Mouse (Mus musculus): ENCODE measurements around the gene Svop. TPM values are rescaled to one million over a fixed set of nuclear protein-coding genes. Genes with fewer than 3 reads are reported as not detected.
A peak's percentile ranks its signal among the peaks of the same experiment; 100 is the strongest.

The Svop gene
- polyA plus RNA-seq, 1 experiment from 2014 or later = 1.4 TPM

DNA sequence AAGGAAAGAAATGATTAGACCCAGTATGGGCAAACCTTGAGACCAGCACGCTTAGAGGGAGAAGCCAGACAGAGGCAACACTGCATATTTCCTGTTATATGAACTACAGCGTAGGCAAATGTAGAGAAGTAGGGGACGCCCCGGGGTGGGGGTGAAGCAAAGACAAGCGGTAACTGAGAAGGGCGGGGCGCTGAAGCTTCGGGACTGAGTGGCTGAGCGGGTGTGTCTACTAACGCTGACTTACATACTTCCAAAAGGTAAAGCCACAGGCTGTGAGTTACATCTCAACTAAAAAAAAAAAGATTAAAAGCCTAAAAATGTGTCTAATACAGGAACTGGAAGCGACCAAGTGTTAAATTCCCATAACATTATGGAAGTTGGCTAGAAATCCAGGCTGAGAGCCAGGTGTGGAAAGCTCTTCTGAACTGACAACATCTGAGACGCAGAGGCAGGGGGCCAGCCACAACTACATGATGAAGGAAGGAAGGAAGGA is 99.0 kb downstream of the Svop start:
- 7% methylated on average over 12 of the region's 12 CpGs for whole genome bisulfite sequencing
- H3K27ac ChIP-seq (ENCODE audit: low read depth, low read length) = peak overlapping the region; percentile 88
- peak overlapping the region; percentile 76 for H3K4me3 ChIP-seq (ENCODE audit: low read depth, low read length)
- H3K27me3 ChIP-seq (replicated peaks; ENCODE audit: control insufficient read depth, insufficient read depth, low read length) = no peaks in the 10 kb centered on the region
- H3K9me3 ChIP-seq (ENCODE audit: control insufficient read depth) = no peaks in the 10 kb centered on the region
- peak overlapping the region; percentile 91 for H3K4me2 ChIP-seq (replicated peaks; ENCODE audit: low read depth)
- no peak for ATAC-seq
- H3K9ac ChIP-seq (ENCODE audit: low read depth, low read length) = no peak overlapping the region
- no peaks in the 10 kb centered on the region for H3K4me1 ChIP-seq (replicated peaks; ENCODE audit: control insufficient read depth, insufficient read depth, low read length)
- TF ChIP-seq CTCF (IDR thresholded peaks at IDR 0.05; ENCODE audit: low read depth) = no peak
- H3K36me3 ChIP-seq (ENCODE audit: control insufficient read depth, insufficient read depth) = 0 out of 2 replicates have a peak, but pooled peaks cover 4% of the 10 kb centered on the region

DNA sequence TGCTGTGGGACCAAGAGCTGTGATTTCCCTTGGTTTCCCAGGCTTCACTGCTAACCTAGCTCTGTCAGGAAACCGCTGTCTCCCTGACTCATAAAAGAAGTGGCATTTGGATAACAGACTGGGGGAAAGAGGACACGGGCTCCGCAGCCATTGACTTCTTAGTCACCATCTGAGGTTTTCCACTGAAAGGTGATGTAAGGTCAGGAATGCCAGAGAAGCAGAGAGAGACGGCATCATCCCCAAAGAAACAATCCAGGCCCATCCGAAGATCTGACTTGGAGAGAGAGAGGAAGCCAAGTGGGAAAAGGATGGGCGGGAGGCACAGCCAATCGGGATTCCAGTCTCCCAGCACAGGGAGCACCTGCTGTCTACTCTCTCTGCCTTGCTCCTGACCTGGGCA is 100.2 kb downstream of the Svop start:
- no peaks in the 10 kb centered on the region for H3K27me3 ChIP-seq (replicated peaks; ENCODE audit: control insufficient read depth, insufficient read depth, low read length)
- H3K4me2 ChIP-seq (replicated peaks; ENCODE audit: low read depth) = no peak overlapping the region
- no peak overlapping the region for H3K27ac ChIP-seq (ENCODE audit: low read depth, low read length)
- no peak for TF ChIP-seq CTCF (IDR thresholded peaks at IDR 0.05; ENCODE audit: low read depth)
- no peaks in the 10 kb centered on the region for H3K9me3 ChIP-seq (ENCODE audit: control insufficient read depth)
- no peak overlapping the region for H3K9ac ChIP-seq (ENCODE audit: low read depth, low read length)
- no peak overlapping the region for H3K4me3 ChIP-seq (ENCODE audit: low read depth, low read length)
- WGBS = 73% methylated on average over 7 of the region's 7 CpGs
- no peak for ATAC-seq
- 0 out of 2 replicates have a peak, but pooled peaks cover 4% of the 10 kb centered on the region for H3K36me3 ChIP-seq (ENCODE audit: control insufficient read depth, insufficient read depth)
- peaks cover 6% of the 10 kb centered on the region for H3K4me1 ChIP-seq (replicated peaks; ENCODE audit: control insufficient read depth, insufficient read depth, low read length)

DNA sequence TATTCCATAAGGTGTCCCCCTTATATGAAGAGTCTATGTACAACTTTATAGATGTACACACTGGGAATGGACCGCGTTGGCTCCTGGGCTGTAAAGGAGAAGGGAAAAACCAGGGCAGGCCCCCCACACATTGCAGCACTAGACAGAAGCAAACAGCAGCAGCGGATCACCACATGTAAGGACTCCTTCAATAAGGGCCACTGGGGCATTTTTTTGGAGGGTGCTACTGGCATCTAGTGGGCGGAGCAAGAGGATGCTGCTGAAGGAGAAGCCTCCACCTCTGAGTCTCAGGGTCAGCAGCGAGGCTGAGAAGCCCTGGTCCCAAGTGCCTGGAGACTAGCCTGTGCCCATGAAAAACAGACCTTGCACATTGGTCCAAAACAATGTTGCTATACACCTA is 100.8 kb downstream of the Svop start:
- Histone ChIP-seq H3K4me1 (replicated peaks; ENCODE audit: control insufficient read depth, insufficient read depth, low read length) (peaks cover 9% of the 10 kb centered on the region), H3K4me3 (ENCODE audit: low read depth, low read length) (no peak overlapping the region), H3K9ac (ENCODE audit: low read depth, low read length) (0 out of 2 replicates have a peak overlapping the region, but pooled peaks have one; percentile 17), H3K4me2 (replicated peaks; ENCODE audit: low read depth) (no peak overlapping the region), H3K36me3 (ENCODE audit: control insufficient read depth, insufficient read depth) (0 out of 2 replicates have a peak, but pooled peaks cover 4% of the 10 kb centered on the region), H3K27me3 (replicated peaks; ENCODE audit: control insufficient read depth, insufficient read depth, low read length) (no peaks in the 10 kb centered on the region), H3K27ac (ENCODE audit: low read depth, low read length) (no peak overlapping the region), H3K9me3 (ENCODE audit: control insufficient read depth) (no peaks in the 10 kb centered on the region)
- no peak for TF ChIP-seq CTCF (IDR thresholded peaks at IDR 0.05; ENCODE audit: low read depth)
- 92% methylated on average over 5 of the region's 5 CpGs for WGBS
- ATAC-seq = no peak

DNA sequence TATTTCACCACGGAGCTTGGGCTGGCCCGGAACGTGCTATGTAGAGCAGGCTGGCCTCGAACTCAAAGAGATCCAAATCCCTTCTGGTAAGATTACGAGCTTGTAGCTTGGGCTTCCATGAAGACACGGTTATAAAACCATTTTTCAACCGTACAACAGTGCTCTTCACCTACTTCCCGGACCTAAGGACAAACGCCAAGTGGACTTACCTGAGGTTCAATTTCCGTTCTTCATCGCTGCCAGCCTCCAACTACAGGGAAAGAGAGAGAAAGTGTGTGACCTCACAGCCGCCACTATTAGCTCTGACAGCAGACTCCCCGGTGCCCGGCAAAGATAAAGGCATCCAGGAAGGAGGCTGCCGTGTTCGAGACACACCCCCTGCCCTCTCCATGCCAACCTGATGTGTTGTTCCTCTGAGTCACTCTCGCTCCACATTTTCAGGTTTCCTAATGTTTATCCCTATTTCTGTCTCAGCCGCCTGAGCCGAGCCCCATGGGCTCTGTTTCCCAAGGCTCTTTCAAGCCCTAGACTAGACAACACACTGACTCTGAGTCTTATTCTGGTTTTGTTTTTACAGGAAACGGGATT is 101.8 kb downstream of the Svop start:
- Histone ChIP-seq H3K4me3 (ENCODE audit: low read depth, low read length) (no peak overlapping the region), H3K9ac (ENCODE audit: low read depth, low read length) (no peak overlapping the region), H3K9me3 (ENCODE audit: control insufficient read depth) (no peaks in the 10 kb centered on the region), H3K27me3 (replicated peaks; ENCODE audit: control insufficient read depth, insufficient read depth, low read length) (no peaks in the 10 kb centered on the region), H3K4me1 (replicated peaks; ENCODE audit: control insufficient read depth, insufficient read depth, low read length) (peaks cover 9% of the 10 kb centered on the region), H3K27ac (ENCODE audit: low read depth, low read length) (no peak overlapping the region), H3K4me2 (replicated peaks; ENCODE audit: low read depth) (no peak overlapping the region), H3K36me3 (ENCODE audit: control insufficient read depth, insufficient read depth) (0 out of 2 replicates have a peak, but pooled peaks cover 4% of the 10 kb centered on the region)
- WGBS = 74% methylated on average over 20 of the region's 20 CpGs
- ATAC-seq = no peak
- TF ChIP-seq CTCF (IDR thresholded peaks at IDR 0.05; ENCODE audit: low read depth) = no peak

DNA sequence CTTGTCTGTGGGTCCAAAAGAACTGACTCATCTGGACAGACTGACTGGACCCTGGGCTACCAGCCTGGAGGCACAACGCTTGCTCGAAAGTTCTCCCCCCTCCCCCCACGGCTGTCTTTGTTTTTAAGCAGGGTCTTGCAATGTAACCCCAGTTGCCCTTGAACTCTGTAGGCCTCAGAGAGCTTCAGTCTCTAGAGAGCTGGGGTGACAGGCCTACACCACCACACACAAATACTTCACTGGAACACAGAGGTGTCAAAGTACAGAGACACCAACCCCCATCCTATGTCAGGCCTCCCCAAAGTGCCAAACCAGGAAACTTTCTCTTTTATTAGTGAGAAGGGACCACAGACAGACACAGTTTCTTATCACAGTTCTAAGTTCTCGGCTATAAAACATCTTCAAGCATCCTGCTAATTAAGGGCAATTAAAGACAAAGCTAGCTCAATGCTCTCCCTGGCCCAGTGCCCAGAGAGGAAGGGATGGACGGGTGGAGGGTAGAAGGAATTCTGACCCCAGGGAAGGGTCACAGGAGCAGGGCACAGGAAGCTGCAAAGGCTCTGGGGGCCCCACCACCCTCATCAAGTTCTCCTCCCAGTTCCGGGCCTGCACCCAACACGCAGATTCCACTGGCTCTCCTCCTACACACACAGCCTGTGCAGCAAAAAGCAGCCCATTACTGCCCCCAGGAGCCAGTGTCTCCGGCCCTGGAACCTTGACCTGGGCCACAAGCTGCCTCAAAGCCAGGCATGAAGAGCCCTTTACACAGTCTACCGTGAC is 105.0 kb downstream of the Svop start:
- Histone ChIP-seq H3K27ac (ENCODE audit: low read depth, low read length) (peak overlapping the region; percentile 15; the same call in 1 of the 2 replicates), H3K9ac (ENCODE audit: low read depth, low read length) (no peak overlapping the region), H3K4me3 (ENCODE audit: low read depth, low read length) (no peak overlapping the region), H3K4me1 (replicated peaks; ENCODE audit: control insufficient read depth, insufficient read depth, low read length) (peaks cover 10% of the 10 kb centered on the region), H3K9me3 (ENCODE audit: control insufficient read depth) (no peaks in the 10 kb centered on the region), H3K36me3 (ENCODE audit: control insufficient read depth, insufficient read depth) (peaks cover 14% of the 10 kb centered on the region; the same call in 1 of the 2 replicates), H3K4me2 (replicated peaks; ENCODE audit: low read depth) (peak overlapping the region; percentile 21; the same call in 1 of the 2 replicates), H3K27me3 (replicated peaks; ENCODE audit: control insufficient read depth, insufficient read depth, low read length) (no peaks in the 10 kb centered on the region)
- WGBS = 29% methylated on average over 9 of the region's 9 CpGs
- ATAC-seq = peak; percentile 75
- TF ChIP-seq CTCF (IDR thresholded peaks at IDR 0.05; ENCODE audit: low read depth) = peak; percentile 41

DNA sequence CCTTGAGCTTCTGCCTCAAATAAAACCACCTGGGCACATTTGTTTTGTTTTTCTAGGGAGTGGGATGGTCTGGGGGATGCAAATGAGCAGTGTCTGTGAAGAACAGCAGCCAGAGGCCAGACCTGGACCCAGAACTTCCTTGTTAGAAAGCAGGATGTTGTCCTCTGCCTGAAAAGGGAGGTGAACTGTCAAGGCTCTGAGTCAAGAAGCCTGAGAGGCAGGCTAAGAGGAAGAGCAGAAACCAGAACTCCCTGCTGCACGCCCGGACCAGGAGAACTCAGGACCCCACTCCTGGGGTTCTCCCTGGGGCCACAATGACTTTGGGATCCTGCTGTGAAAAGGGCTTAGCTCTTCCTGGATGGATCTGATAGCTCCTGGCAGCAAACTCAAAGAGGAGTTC is 105.6 kb downstream of the Svop start:
- no peak for ATAC-seq
- WGBS = 41% methylated on average over 2 of the region's 2 CpGs
- Histone ChIP-seq H3K36me3 (ENCODE audit: control insufficient read depth, insufficient read depth) (peaks cover 14% of the 10 kb centered on the region; the same call in 1 of the 2 replicates), H3K4me2 (replicated peaks; ENCODE audit: low read depth) (no peak overlapping the region), H3K4me1 (replicated peaks; ENCODE audit: control insufficient read depth, insufficient read depth, low read length) (peaks cover 13% of the 10 kb centered on the region), H3K27me3 (replicated peaks; ENCODE audit: control insufficient read depth, insufficient read depth, low read length) (no peaks in the 10 kb centered on the region), H3K4me3 (ENCODE audit: low read depth, low read length) (no peak overlapping the region), H3K27ac (ENCODE audit: low read depth, low read length) (peak overlapping the region; percentile 15; the same call in 1 of the 2 replicates), H3K9me3 (ENCODE audit: control insufficient read depth) (no peaks in the 10 kb centered on the region), H3K9ac (ENCODE audit: low read depth, low read length) (no peak overlapping the region)
- TF ChIP-seq CTCF (IDR thresholded peaks at IDR 0.05; ENCODE audit: low read depth) = no peak

Measured in intestine, postnatal 0 days (tissue).